Mouse (Mus musculus): ENCODE measurements around the gene Mpp5. TPM values are rescaled to one million over a fixed set of nuclear protein-coding genes. Genes with fewer than 3 reads are reported as not detected.
A peak's percentile ranks its signal among the peaks of the same experiment; 100 is the strongest.

Mpp5 gene
- 18.1 and 18.5 TPM in 2 replicates for polyA plus RNA-seq (2014; fragmentation: Nextera tagmentation; extraction: Ambion mirVana)

DNA sequence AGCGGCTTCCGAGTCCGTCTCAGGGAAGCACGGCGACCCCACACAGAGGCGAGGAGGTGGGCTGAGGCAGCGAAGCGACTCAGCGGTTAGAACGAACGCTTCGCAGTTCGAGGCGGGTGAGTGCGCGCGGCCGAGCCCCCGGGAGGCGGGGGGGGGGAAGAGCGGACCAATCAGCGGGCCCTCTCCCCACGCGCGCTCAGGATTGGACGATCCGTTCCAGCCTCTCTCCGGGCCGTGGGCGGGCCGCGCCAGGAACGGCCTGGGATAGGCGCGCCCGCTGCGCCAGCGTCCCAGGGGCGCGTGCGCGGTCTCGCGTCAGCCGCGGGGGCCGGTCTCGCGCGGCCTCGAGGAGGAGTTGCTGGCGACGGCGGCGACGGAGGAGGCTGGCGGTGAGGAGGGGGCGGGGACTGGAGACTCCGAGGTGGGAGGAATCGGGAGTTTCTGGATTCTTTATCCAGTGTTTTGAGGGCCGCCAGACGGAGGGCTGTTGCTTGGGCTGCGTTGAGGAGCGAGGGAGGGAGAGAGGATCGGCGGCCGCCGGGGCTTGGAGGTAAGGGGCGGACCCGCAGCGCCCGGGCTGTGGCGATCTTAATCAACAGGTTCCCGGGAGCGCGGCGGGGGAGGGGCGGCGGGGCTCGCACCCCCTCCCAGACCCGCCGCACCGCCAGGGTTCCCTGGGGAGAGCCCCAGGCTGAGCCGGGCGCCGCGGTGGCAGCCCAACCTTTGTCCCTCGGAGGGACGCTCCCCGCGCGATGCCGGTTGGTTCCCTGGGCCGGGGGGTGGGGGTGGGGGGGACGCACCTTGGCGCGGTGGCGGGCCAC lies at the start of gene Mpp5:
TSS of gene Mpp5 (plus strand) at position 351 of the 821 bp plus-strand sequence.
- no peaks in the 10 kb centered on the region for H3K27me3 ChIP-seq (replicated peaks; ENCODE audit: control insufficient read depth, insufficient read depth, low read length)
- H3K4me3 ChIP-seq (ENCODE audit: low read depth, low read length): peak within 1 kb of the TSS; percentile 90
- no peaks in the 10 kb centered on the region for H3K36me3 ChIP-seq (ENCODE audit: control insufficient read depth, insufficient read depth, low read length)
- WGBS: under 1% methylated on average over 91 of the region's 98 CpGs
- peak within 1 kb of the TSS; percentile 78 for H3K9ac ChIP-seq (ENCODE audit: low read depth, low read length)
- no peaks in the 10 kb centered on the region for H3K9me3 ChIP-seq (ENCODE audit: control insufficient read depth, low read length)
- DNase-seq (ENCODE audit: low spot score): peak; percentile 95
- peak; percentile 99 for ATAC-seq (replicated peaks; ENCODE audit: low FRiP score)
- H3K27ac ChIP-seq (ENCODE audit: low read depth, low read length): peak within 1 kb of the TSS; percentile 90
- H3K4me2 ChIP-seq: peak within 1 kb of the TSS; percentile 92
- no peaks in the 10 kb centered on the region for H3K4me1 ChIP-seq (replicated peaks; ENCODE audit: control insufficient read depth, insufficient read depth, low read length)

DNA sequence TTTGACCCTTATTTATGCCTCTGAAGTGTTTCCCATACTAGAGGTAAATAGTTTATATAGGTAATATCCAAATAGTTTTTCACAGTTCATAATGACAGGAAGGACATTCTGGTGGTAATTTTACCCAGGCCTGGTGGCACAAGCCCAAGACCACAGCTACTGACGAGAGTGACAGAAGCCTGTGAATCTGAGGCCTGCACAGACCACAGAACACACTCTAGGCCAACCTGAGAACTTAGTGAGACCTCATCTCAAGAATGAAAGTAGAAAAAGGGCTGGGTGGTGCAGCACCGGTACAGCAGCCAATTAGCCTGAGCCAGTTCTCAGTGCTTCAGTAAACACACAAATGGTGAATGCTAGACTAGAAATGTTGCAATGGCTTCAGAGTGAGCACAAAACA lies 30.9 kb upstream of the Mpp5 start:
- Histone ChIP-seq H3K9me3 (ENCODE audit: control insufficient read depth, low read length) (no peaks in the 10 kb centered on the region), H3K9ac (ENCODE audit: low read depth, low read length) (no peak overlapping the region), H3K4me1 (replicated peaks; ENCODE audit: control insufficient read depth, insufficient read depth, low read length) (no peaks in the 10 kb centered on the region), H3K36me3 (ENCODE audit: control insufficient read depth, insufficient read depth, low read length) (no peaks in the 10 kb centered on the region), H3K4me3 (ENCODE audit: low read depth, low read length) (no peak overlapping the region), H3K27ac (ENCODE audit: low read depth, low read length) (no peak overlapping the region), H3K4me2 (no peak overlapping the region), H3K27me3 (replicated peaks; ENCODE audit: control insufficient read depth, insufficient read depth, low read length) (no peaks in the 10 kb centered on the region)
- no peak for DNase-seq (ENCODE audit: low spot score)
- WGBS: 80% methylated on average over 2 of the region's 2 CpGs
- no peak for ATAC-seq (replicated peaks; ENCODE audit: low FRiP score)

GRCm38 (mm10) chr12:78727723-78728122 lies 21.0 kb upstream of the Mpp5 start:
- H3K36me3 ChIP-seq (ENCODE audit: control insufficient read depth, insufficient read depth, low read length): no peaks in the 10 kb centered on the region
- H3K27ac ChIP-seq (ENCODE audit: low read depth, low read length): no peak overlapping the region
- H3K9ac ChIP-seq (ENCODE audit: low read depth, low read length): no peak overlapping the region
- H3K4me2 ChIP-seq: no peak overlapping the region
- 61% methylated on average over 4 of the region's 4 CpGs for WGBS
- ATAC-seq (replicated peaks; ENCODE audit: low FRiP score) (no peak), DNase-seq (ENCODE audit: low spot score) (no peak)
- no peaks in the 10 kb centered on the region for H3K9me3 ChIP-seq (ENCODE audit: control insufficient read depth, low read length)
- H3K27me3 ChIP-seq (replicated peaks; ENCODE audit: control insufficient read depth, insufficient read depth, low read length): no peaks in the 10 kb centered on the region
- H3K4me1 ChIP-seq (replicated peaks; ENCODE audit: control insufficient read depth, insufficient read depth, low read length): no peaks in the 10 kb centered on the region
- H3K4me3 ChIP-seq (ENCODE audit: low read depth, low read length): no peak overlapping the region

DNA sequence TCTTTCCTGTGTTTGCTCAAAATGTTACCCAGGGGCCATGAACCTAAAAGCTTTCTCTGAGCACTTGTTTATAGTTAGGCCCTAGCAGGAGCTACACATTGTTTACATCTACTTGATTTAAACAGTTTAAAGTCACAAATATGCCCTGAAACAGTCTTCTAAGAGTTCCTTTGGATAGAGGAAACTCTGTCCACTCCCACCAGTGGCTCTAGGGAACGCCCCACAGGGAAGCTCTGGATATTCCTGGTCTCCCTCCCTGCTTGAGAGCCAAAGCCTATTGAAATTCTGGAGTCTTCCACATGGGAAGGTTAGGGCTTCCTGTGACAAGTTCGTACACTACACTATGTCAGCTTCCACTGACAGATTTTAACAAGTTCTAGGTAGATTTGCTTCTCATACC lies 9.1 kb upstream of the Mpp5 start:
- H3K27ac ChIP-seq (ENCODE audit: low read depth, low read length): no peak overlapping the region
- no peaks in the 10 kb centered on the region for H3K9me3 ChIP-seq (ENCODE audit: control insufficient read depth, low read length)
- no peak overlapping the region for H3K9ac ChIP-seq (ENCODE audit: low read depth, low read length)
- no peaks in the 10 kb centered on the region for H3K4me1 ChIP-seq (replicated peaks; ENCODE audit: control insufficient read depth, insufficient read depth, low read length)
- WGBS: 59% methylated on average over 2 of the region's 2 CpGs
- DNase-seq (ENCODE audit: low spot score) (no peak), ATAC-seq (replicated peaks; ENCODE audit: low FRiP score) (no peak)
- no peaks in the 10 kb centered on the region for H3K27me3 ChIP-seq (replicated peaks; ENCODE audit: control insufficient read depth, insufficient read depth, low read length)
- H3K36me3 ChIP-seq (ENCODE audit: control insufficient read depth, insufficient read depth, low read length): no peaks in the 10 kb centered on the region
- no peak overlapping the region for H3K4me2 ChIP-seq
- H3K4me3 ChIP-seq (ENCODE audit: low read depth, low read length): no peak overlapping the region

GRCm38 (mm10) chr12:78740289-78740688 lies 8.4 kb upstream of the Mpp5 start:
- WGBS: 80% methylated on average over 2 of the region's 2 CpGs

DNA sequence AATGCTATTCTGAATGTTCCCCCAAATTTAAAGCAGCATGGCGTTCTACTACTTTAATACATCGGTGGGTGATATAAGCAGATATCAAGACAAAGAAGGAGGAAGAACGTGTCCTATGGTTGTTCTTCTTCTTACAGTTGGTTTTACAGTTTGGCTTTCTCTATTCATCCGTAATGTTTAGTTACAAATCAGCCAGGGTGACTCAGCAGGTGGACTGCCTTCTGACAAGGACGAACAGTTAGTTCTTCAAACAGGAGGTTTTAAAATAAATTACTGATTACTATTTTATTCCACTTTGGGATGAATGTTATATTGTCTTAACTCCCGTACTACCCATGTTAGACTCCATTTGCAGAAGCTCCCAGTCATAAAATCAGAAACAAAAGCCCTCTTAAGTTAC lies 2.5 kb upstream of the Mpp5 start:
- H3K4me1 ChIP-seq (replicated peaks; ENCODE audit: control insufficient read depth, insufficient read depth, low read length): no peaks in the 10 kb centered on the region
- no peak for DNase-seq (ENCODE audit: low spot score)
- 77% methylated on average over 6 of the region's 6 CpGs for WGBS
- ATAC-seq (replicated peaks; ENCODE audit: low FRiP score): no peak
- H3K27me3 ChIP-seq (replicated peaks; ENCODE audit: control insufficient read depth, insufficient read depth, low read length): no peaks in the 10 kb centered on the region
- H3K4me3 ChIP-seq (ENCODE audit: low read depth, low read length): no peak overlapping the region
- no peak overlapping the region for H3K4me2 ChIP-seq
- H3K9me3 ChIP-seq (ENCODE audit: control insufficient read depth, low read length): no peaks in the 10 kb centered on the region
- H3K36me3 ChIP-seq (ENCODE audit: control insufficient read depth, insufficient read depth, low read length): no peaks in the 10 kb centered on the region
- no peak overlapping the region for H3K9ac ChIP-seq (ENCODE audit: low read depth, low read length)
- H3K27ac ChIP-seq (ENCODE audit: low read depth, low read length): no peak overlapping the region

More at GRCm38 (mm10) chr12:78740289-78740688, 8.4 kb upstream of the Mpp5 start:
- no peak for ATAC-seq (replicated peaks; ENCODE audit: low FRiP score)
- Histone ChIP-seq H3K4me2 (no peak overlapping the region), H3K4me3 (ENCODE audit: low read depth, low read length) (no peak overlapping the region), H3K27me3 (replicated peaks; ENCODE audit: control insufficient read depth, insufficient read depth, low read length) (no peaks in the 10 kb centered on the region), H3K36me3 (ENCODE audit: control insufficient read depth, insufficient read depth, low read length) (no peaks in the 10 kb centered on the region), H3K27ac (ENCODE audit: low read depth, low read length) (no peak overlapping the region), H3K9ac (ENCODE audit: low read depth, low read length) (no peak overlapping the region), H3K9me3 (ENCODE audit: control insufficient read depth, low read length) (no peaks in the 10 kb centered on the region), H3K4me1 (replicated peaks; ENCODE audit: control insufficient read depth, insufficient read depth, low read length) (no peaks in the 10 kb centered on the region)
- no peak for DNase-seq (ENCODE audit: low spot score)

- Histone ChIP-seq H3K4me3 (ENCODE audit: low read depth, low read length) (peak overlapping the region; percentile 90), H3K9me3 (ENCODE audit: control insufficient read depth, low read length) (no peaks in the 10 kb centered on the region), H3K4me2 (peak overlapping the region; percentile 92), H3K27ac (ENCODE audit: low read depth, low read length) (no peak overlapping the region), H3K9ac (ENCODE audit: low read depth, low read length) (no peak overlapping the region), H3K27me3 (replicated peaks; ENCODE audit: control insufficient read depth, insufficient read depth, low read length) (no peaks in the 10 kb centered on the region), H3K4me1 (replicated peaks; ENCODE audit: control insufficient read depth, insufficient read depth, low read length) (no peaks in the 10 kb centered on the region), H3K36me3 (ENCODE audit: control insufficient read depth, insufficient read depth, low read length) (no peaks in the 10 kb centered on the region)
- DNase-seq (ENCODE audit: low spot score) (no peak), ATAC-seq (replicated peaks; ENCODE audit: low FRiP score) (no peak)
- WGBS: 59% methylated on average over 1 of the region's 1 CpGs
Measured at GRCm38 (mm10) chr12:78747406-78747805, 1.3 kb upstream of the Mpp5 start.

GRCm38 (mm10) chr12:78748113-78748512 lies 594 bp upstream of the Mpp5 start:
- no peaks in the 10 kb centered on the region for H3K4me1 ChIP-seq (replicated peaks; ENCODE audit: control insufficient read depth, insufficient read depth, low read length)
- peak overlapping the region; percentile 92 for H3K4me2 ChIP-seq
- H3K27ac ChIP-seq (ENCODE audit: low read depth, low read length): 0 out of 2 replicates have a peak overlapping the region, but pooled peaks have one; percentile 22
- WGBS: under 1% methylated on average over 10 of the region's 10 CpGs
- no peaks in the 10 kb centered on the region for H3K27me3 ChIP-seq (replicated peaks; ENCODE audit: control insufficient read depth, insufficient read depth, low read length)
- no peaks in the 10 kb centered on the region for H3K36me3 ChIP-seq (ENCODE audit: control insufficient read depth, insufficient read depth, low read length)
- peak overlapping the region; percentile 67 for H3K9ac ChIP-seq (ENCODE audit: low read depth, low read length)
- peak; percentile 30 for ATAC-seq (replicated peaks; ENCODE audit: low FRiP score)
- no peak for DNase-seq (ENCODE audit: low spot score)
- no peaks in the 10 kb centered on the region for H3K9me3 ChIP-seq (ENCODE audit: control insufficient read depth, low read length)
- peak overlapping the region; percentile 90 for H3K4me3 ChIP-seq (ENCODE audit: low read depth, low read length)

DNA sequence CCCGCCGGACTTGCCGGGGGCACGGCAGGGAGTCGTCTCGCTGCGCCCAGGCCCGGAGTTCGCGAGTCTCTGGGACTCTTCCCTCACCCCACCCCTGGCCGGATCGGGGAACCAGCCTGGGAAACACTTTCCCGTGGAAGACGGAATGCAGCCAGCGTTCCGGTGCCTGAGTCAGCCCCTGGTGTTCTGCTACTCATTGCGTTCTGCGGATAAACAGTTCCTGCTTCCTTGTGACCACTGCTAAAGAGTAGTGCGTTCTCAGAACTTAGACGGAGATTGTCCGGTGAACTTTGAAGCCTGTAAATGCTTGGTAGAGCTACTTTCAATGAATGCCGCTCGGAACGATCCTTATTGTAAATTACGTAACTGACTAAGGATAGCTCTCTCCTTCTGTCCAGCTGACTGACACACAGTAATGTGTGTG lies 683 bp downstream of the Mpp5 start:
- Histone ChIP-seq H3K4me1 (replicated peaks; ENCODE audit: control insufficient read depth, insufficient read depth, low read length) (no peaks in the 10 kb centered on the region), H3K36me3 (ENCODE audit: control insufficient read depth, insufficient read depth, low read length) (no peaks in the 10 kb centered on the region), H3K27ac (ENCODE audit: low read depth, low read length) (peak overlapping the region; percentile 90), H3K4me3 (ENCODE audit: low read depth, low read length) (peak overlapping the region; percentile 90), H3K27me3 (replicated peaks; ENCODE audit: control insufficient read depth, insufficient read depth, low read length) (no peaks in the 10 kb centered on the region), H3K4me2 (peak overlapping the region; percentile 92), H3K9me3 (ENCODE audit: control insufficient read depth, low read length) (no peaks in the 10 kb centered on the region), H3K9ac (ENCODE audit: low read depth, low read length) (peak overlapping the region; percentile 78)
- under 1% methylated on average over 25 of the region's 25 CpGs for WGBS
- DNase-seq (ENCODE audit: low spot score): peak; percentile 70
- ATAC-seq (replicated peaks; ENCODE audit: low FRiP score): peak; percentile 34; the same call in 1 of the 2 replicates

All from liver, embryonic 11.5 days (tissue).